Comparison of ENCODE assay signal across 34 mouse cellular contexts in the genomic region with DNA sequence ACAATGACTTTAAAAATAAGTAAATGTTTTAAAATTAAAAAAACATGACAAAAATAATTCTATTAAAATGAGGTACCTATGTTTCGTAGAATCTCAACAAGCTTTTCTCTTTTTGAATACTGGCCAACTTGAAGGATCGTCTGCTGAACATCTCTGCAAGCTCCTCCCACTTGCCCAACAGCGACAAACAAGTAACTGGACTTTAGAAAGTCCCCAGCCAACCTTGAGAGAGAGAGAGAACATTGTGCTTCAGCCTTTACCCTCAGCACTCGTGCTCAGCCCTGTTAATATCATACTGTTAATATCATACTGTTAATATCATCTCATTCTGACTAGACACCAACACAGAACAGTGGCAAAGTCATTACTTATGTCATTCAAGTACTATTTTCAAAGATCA. TPM values are rescaled to one million over a fixed set of nuclear protein-coding genes. Genes with fewer than 3 reads are reported as not detected.
"Had no signal": no experiment of that assay in that cellular context is flagged by ENCODE, and none has a peak within 500 bp of the region (broad histone marks: within the 10 kb centered on the region; RNA-seq: fewer than 3 reads in every experiment).

No protein-coding gene starts in this region.

- H3K36me3 ChIP-seq: embryonic facial prominence, embryonic 10.5 days; embryonic facial prominence, embryonic 12.5 days; embryonic facial prominence, embryonic 13.5 days; embryonic facial prominence, embryonic 15.5 days; forebrain, embryonic 10.5 days; forebrain, embryonic 12.5 days; forebrain, embryonic 15.5 days had no signal

- H3K4me2 ChIP-seq: embryonic facial prominence, embryonic 12.5 days; embryonic facial prominence, embryonic 13.5 days; embryonic facial prominence, embryonic 15.5 days; forebrain, embryonic 12.5 days; forebrain, embryonic 13.5 days; forebrain, embryonic 15.5 days had no signal

- H3K4me1 ChIP-seq: embryonic facial prominence, embryonic 10.5 days; embryonic facial prominence, embryonic 12.5 days; embryonic facial prominence, embryonic 13.5 days; embryonic facial prominence, embryonic 15.5 days; forebrain, embryonic 10.5 days; forebrain, embryonic 12.5 days; forebrain, embryonic 13.5 days; forebrain, embryonic 15.5 days had no signal

- H3K4me3 ChIP-seq: embryonic facial prominence, embryonic 10.5 days; embryonic facial prominence, embryonic 12.5 days; embryonic facial prominence, embryonic 13.5 days; embryonic facial prominence, embryonic 15.5 days; erythroblast, embryonic 14.5 days; forebrain, embryonic 10.5 days; forebrain, embryonic 12.5 days; forebrain, embryonic 13.5 days; forebrain, embryonic 15.5 days; gastrocnemius, adult 2 months had no signal

- DNase-seq: cerebellum, adult 18-20 months; cerebellum, adult 2 months; cerebellum, adult 8-10 months; cerebellum, adult 9-10 months; cerebellum, adult 9-11 months; cerebellum, postnatal 10 days; cerebellum, postnatal 14 days; cerebellum, postnatal 25 days; cerebellum, postnatal 36 days; embryo, embryonic 11 days; forebrain, postnatal 0 days; gastrocnemius, adult 2 months; gastrocnemius, postnatal 10 days; gastrocnemius, postnatal 14 days; gastrocnemius, postnatal 25 days; gastrocnemius, postnatal 36 days; heart, adult 11 months had no signal

- H3K9me3 ChIP-seq: embryonic facial prominence, embryonic 10.5 days; embryonic facial prominence, embryonic 12.5 days; embryonic facial prominence, embryonic 13.5 days; embryonic facial prominence, embryonic 15.5 days; forebrain, embryonic 10.5 days; forebrain, embryonic 12.5 days; forebrain, embryonic 13.5 days; forebrain, embryonic 15.5 days had no signal

- ATAC-seq: forebrain, embryonic 13.5 days; forebrain, embryonic 14.5 days; forebrain, embryonic 15.5 days; forebrain, embryonic 16.5 days; forebrain, postnatal 0 days had no signal

- H3K9ac ChIP-seq: embryonic facial prominence, embryonic 12.5 days; embryonic facial prominence, embryonic 13.5 days; embryonic facial prominence, embryonic 15.5 days; forebrain, embryonic 12.5 days; forebrain, embryonic 13.5 days; forebrain, embryonic 15.5 days; forebrain, postnatal 0 days had no signal

- H3K27me3 ChIP-seq: embryonic facial prominence, embryonic 12.5 days; embryonic facial prominence, embryonic 13.5 days; embryonic facial prominence, embryonic 15.5 days; forebrain, embryonic 12.5 days; forebrain, embryonic 13.5 days; forebrain, embryonic 15.5 days had no signal

- H3K27ac ChIP-seq: embryonic facial prominence, embryonic 10.5 days; embryonic facial prominence, embryonic 12.5 days; embryonic facial prominence, embryonic 13.5 days; embryonic facial prominence, embryonic 15.5 days; forebrain, embryonic 10.5 days; forebrain, embryonic 12.5 days; forebrain, embryonic 13.5 days; forebrain, embryonic 15.5 days; gastrocnemius, adult 2 months had no signal

RNA-seq across cellular contexts. Expression of a gene that starts 10.3 kb away (rescaled TPM):
- total RNA-seq: gastrocnemius, adult 18-20 months; gastrocnemius, postnatal 25 days; gastrocnemius, postnatal 36 days had no signal
- polyA plus RNA-seq: embryonic facial prominence, embryonic 10.5 days; embryonic facial prominence, embryonic 11.5 days; erythroblast, embryonic 14.5 days; forebrain, embryonic 10.5 days; forebrain, embryonic 11.5 days had no signal

RNA-seq across cellular contexts. Expression of a gene that starts 47.9 kb away (rescaled TPM):
- total RNA-seq: gastrocnemius, adult 18-20 months; gastrocnemius, adult 2 months; gastrocnemius, adult 8-10 months; gastrocnemius, postnatal 14 days; gastrocnemius, postnatal 25 days; gastrocnemius, postnatal 36 days; gastrocnemius, postnatal 4 days; granulocyte monocyte progenitor cell, adult 5-6 weeks had no signal
- polyA plus RNA-seq: erythroblast, embryonic 14.5 days had no signal
